In the genomic region with DNA sequence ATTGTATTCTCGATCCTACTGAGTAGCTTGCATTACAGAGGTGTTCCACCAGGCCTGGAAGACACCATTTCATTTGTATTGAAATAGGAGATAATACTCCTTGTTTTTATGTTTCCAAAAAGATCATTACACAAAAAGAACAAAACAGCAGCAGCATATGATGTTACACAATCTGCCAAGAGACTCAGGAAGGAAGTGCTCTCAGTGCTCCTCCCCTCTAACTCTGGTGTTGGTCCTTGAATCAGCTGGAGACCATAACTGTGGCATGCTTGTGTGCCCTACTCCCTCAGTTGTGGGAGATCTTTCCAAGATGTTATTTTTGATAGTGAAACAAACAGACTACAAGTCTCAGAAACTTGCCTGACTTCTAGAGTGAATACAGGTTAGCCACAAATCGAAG, we compare ENCODE assay signal across 17 mouse cellular contexts.
"Had no signal": no experiment of that assay in that cellular context is flagged by ENCODE, and none has a peak within 500 bp of the region (broad histone marks: within the 10 kb centered on the region; RNA-seq: fewer than 3 reads in every experiment).

No protein-coding gene starts in this region.

- H3K9ac ChIP-seq: neural tube, embryonic 12.5 days; neural tube, embryonic 13.5 days; neural tube, embryonic 15.5 days; stomach, embryonic 15.5 days had no signal

- H3K4me3 ChIP-seq: neural tube, embryonic 12.5 days; neural tube, embryonic 13.5 days; neural tube, embryonic 15.5 days; stomach, embryonic 15.5 days had no signal

- H3K36me3 ChIP-seq: neural tube, embryonic 12.5 days; neural tube, embryonic 13.5 days; neural tube, embryonic 15.5 days; stomach, embryonic 15.5 days had no signal

- H3K27me3 ChIP-seq: neural tube, embryonic 12.5 days; neural tube, embryonic 13.5 days; neural tube, embryonic 15.5 days; stomach, embryonic 15.5 days had no signal

- H3K4me1 ChIP-seq: neural tube, embryonic 12.5 days; neural tube, embryonic 13.5 days; neural tube, embryonic 15.5 days; stomach, embryonic 15.5 days had no signal

- H3K27ac ChIP-seq: neural tube, embryonic 12.5 days; neural tube, embryonic 13.5 days; neural tube, embryonic 15.5 days; stomach, embryonic 15.5 days; stomach, postnatal 0 days had no signal

- H3K9me3 ChIP-seq: neural tube, embryonic 12.5 days; neural tube, embryonic 13.5 days; neural tube, embryonic 15.5 days; stomach, embryonic 15.5 days had no signal

- H3K4me2 ChIP-seq: neural tube, embryonic 12.5 days; neural tube, embryonic 13.5 days; neural tube, embryonic 15.5 days; stomach, embryonic 15.5 days had no signal

- DNase-seq: retina, postnatal 1 day; right cerebral cortex, adult 18-20 months; right cerebral cortex, postnatal 14 days; right cerebral cortex, postnatal 25 days; right cerebral cortex, postnatal 4 days; spleen, adult 18-20 months; thymus, adult 18-20 months; thymus, adult 2 months; thymus, postnatal 14 days; thymus, postnatal 25 days; thymus, postnatal 36 days; thymus, postnatal 4 days had no signal
